Mouse (Mus musculus): ENCODE data around the gene Nup188.

Gene Nup188

DNA sequence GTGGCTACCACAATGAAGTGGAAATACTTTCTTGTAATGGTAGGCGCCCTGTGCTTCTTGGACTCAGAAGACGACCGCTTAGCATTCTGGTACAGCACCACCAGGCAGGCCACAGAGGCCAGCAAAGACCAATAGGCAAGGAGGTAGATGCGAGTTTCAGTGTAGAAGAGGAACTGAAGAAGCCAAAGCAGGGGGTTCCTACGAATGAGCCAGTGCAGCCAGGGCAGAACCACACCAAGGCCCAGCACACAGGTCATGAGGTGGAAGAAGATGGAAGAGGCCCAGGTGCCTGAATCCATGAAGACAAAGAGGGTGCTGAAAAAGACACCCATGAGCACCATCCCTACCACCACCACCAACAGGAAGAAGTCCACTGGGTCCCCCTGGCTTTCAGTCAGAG, 1.2 kb upstream of the Nup188 start:
- no peak for DNase-seq (ENCODE audit: low read depth)

DNA sequence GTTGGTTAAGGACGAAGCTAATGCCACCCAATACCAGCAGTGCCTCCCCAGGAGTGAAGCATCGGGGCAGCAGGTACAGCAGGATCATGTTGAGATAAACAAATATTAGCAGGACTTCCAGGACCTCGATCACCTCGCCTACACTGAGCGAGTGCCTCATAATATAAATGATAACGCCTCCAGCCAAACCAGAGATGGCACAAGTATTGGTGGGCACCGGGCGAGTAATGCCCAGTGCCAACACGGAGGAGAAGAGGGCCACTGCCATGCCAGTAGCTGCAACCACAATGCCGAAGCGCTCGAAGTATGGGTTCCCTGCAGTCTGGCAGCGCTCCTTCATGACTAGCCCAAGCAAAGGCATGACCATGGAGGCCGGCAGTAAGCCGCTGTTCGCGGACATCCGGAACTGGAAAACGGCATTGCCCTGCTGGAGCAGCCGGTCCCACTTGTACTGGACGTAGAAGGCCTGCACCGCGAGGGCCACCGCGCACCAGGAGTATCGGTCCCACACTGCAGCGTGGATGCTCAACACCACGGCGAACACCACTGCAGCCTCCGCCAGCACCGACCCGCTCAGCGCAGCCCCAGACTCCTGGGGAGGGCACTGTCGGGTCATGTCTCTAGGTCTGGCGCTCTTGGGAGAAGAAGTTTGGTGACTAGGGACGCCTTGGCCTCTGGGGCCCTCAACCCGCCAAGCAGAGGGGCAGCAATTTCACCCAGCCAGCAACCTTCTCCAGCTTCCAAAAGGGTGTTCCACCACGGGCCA, 598 bp upstream of the Nup188 start:
- no peak for DNase-seq (ENCODE audit: low read depth)

GRCm38 (mm10) chr2:30287027-30287373, 803 bp downstream of the Nup188 start:
- peak; percentile 40 for DNase-seq (ENCODE audit: low read depth)

GRCm38 (mm10) chr2:30299525-30299924, 13.3 kb downstream of the Nup188 start:
- no peak for DNase-seq (ENCODE audit: low read depth)

- DNase-seq (ENCODE audit: low read depth): no peak
Observed at GRCm38 (mm10) chr2:30299966-30300365, 13.8 kb downstream of the Nup188 start.

- no peak for DNase-seq (ENCODE audit: low read depth)
Observed at GRCm38 (mm10) chr2:30306087-30306486, 19.9 kb downstream of the Nup188 start.

DNA sequence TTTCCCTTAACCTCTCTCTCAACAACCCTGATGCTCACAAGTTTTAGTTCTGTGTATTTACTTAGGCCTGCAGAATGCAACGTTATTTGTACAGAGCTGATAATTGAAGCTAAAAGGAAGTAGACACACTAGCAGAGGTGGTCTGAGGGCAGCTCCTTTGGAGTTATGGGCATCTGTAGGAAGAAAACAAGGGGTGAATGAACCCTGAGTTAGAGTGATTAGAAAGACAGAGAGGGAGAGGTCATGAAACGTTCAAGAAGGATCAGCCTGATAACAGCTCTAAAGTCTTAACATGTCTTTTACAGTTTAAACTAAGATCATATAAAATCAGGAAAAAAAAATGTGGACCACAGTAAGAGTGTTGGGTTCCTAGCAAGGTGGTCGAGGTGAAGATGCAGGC, 23.2 kb downstream of the Nup188 start:
- peak; percentile 28 for DNase-seq (ENCODE audit: low read depth)

GRCm38 (mm10) chr2:30311481-30311880, 25.3 kb downstream of the Nup188 start:
- no peak for DNase-seq (ENCODE audit: low read depth)

- DNase-seq (ENCODE audit: low read depth): no peak
Observed at GRCm38 (mm10) chr2:30316136-30316535, 29.9 kb downstream of the Nup188 start.

GRCm38 (mm10) chr2:30316955-30317354, 30.8 kb downstream of the Nup188 start:
- no peak for DNase-seq (ENCODE audit: low read depth)

GRCm38 (mm10) chr2:30319260-30319659, 33.1 kb downstream of the Nup188 start:
- no peak for DNase-seq (ENCODE audit: low read depth)

- DNase-seq (ENCODE audit: low read depth): no peak
Observed at GRCm38 (mm10) chr2:30323111-30323510, 36.9 kb downstream of the Nup188 start.

- no peak for DNase-seq (ENCODE audit: low read depth)
Observed at GRCm38 (mm10) chr2:30325296-30325695, 39.1 kb downstream of the Nup188 start.

DNA sequence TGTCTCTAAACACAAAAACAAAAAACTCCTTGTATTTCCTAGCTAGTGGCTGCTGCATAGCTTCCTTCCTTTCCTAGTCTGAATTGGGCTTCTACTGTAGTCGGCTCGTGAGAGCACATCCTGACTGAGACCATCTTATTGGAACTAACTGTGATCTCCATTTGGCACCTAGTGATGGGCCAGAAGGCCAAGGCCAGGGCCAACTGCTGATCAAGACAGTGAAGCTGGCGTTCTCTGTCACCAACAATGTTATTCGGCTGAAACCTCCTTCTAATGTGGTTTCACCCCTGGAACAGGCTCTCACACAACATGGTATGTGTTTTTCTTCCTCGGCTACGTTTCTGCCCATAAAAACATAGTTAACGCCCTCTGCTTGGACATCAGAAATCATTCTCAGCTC, 41.1 kb downstream of the Nup188 start:
- DNase-seq (ENCODE audit: low read depth): no peak

- DNase-seq (ENCODE audit: low read depth): no peak
Observed at GRCm38 (mm10) chr2:30328791-30329190, 42.6 kb downstream of the Nup188 start.

DNA sequence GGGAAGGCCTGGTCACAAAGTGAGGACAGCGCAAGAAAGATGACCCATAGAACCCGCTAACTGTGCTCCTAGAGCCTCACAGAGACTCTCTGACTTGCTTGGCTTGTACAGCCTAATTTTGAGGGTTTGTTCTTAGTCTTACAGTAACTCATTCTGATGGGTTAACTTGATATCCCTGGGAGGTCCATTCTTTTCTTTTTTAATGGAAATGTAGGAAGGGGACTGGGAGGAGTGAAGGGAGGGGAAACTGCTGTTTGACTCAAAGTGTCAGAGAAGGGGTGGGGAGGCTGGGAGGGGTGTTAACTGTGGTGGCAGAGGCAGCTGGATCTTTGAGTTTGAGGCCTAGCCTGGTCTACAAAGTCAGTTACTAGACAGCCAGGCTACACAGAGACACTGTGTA, 49.1 kb downstream of the Nup188 start:
- DNase-seq (ENCODE audit: low read depth): no peak

GRCm38 (mm10) chr2:30336174-30336915, 50.1 kb downstream of the Nup188 start:
- DNase-seq (ENCODE audit: low read depth): no peak

- DNase-seq (ENCODE audit: low read depth): no peak
Observed at GRCm38 (mm10) chr2:30337179-30337578, 51.0 kb downstream of the Nup188 start.

DNA sequence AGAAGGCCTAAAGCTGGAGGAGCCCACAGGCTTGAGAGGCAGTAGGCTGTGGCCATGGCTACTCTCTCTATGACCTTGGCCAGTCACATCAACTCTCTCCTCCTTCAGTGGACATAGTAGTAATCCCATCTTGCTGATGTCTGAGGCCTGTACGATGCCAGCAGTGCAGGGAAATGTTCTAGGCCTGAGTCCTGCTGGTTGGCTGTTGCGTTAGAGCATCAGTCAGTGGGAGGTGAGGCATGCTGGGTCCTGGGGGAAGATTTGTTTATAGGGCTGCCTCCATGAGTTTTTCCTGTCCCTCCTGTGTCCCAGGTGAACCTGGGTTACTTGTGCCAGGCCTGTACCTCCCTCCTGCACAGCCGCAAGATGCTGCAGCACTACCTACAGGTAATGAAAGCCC, 55.9 kb downstream of the Nup188 start:
- DNase-seq (ENCODE audit: low read depth): no peak

- no peak for DNase-seq (ENCODE audit: low read depth)
Observed at GRCm38 (mm10) chr2:30342544-30342943, 56.3 kb downstream of the Nup188 start.

- no peak for DNase-seq (ENCODE audit: low read depth)
Observed at GRCm38 (mm10) chr2:30343601-30344137, 57.5 kb downstream of the Nup188 start.

GRCm38 (mm10) chr2:30345971-30346676, 59.9 kb downstream of the Nup188 start:
- no peak for DNase-seq (ENCODE audit: low read depth)

DNA sequence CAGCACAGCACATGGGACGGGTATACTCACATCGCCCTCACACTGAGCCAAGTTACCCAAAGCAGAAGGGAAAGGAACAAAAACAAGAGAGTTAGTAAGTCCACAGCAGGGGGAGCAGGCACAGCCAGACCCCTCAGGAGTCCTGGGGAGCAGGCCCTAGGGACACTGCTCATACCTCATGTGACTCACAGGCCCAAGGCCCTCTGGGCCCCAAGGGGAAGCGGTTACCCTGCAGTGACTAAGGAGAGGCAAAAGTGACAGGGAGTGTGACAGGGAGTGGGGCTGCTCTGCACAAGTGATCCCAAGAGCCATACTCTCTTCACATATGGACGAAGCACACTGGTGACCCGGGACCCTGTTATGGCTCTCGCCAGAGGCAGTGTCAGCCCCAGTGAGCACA, 63.0 kb downstream of the Nup188 start:
- no peak for DNase-seq (ENCODE audit: low read depth)
